Mouse (Mus musculus): ENCODE measurements at regions not wholly inside any gene's neighbourhood (a gene's known extent, or its start where the extent isn't known, plus 50 kb on each side); places are given as distances from the start of the nearest gene placed in this dataset.
A peak's percentile ranks its signal among the peaks of the same experiment; 100 is the strongest.

DNA sequence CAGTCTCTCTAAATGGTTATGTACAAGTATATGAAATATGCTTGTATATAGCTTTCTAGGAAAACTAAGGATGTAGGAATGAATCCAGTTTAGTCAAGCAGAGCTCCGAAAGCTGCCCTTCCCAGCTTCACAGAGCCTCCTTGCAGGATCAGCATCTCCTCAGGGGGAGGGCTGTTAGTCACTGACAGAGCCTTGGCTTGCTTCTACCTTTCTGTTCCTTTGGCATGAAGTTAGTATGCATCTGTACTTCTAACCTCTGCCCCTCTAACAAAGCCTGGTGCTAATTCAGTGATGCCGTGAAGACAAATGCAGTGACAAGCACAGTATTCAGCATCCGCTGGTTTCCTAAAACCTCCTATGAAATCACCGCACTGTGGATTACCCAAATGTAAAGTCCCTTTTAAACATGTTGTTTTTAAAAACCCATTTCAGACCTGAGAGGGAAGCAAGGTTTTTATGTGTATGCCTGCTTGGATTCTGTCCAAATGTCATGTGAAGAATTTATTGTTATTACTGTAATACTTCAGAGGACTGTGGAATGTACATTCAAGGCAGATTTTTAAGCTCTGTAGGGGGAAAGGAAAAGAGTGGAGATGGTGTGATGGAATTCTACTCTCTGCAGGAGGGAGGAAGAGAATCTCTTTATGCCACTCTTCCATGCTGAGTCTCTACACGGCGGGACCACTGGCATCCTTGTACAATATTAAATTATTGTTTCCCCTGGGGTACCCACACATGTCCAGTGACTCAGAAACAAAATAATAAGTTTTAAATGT, 86.1 kb upstream of the Dkk2 start:
- H3K9me3 ChIP-seq = no peaks in the 10 kb centered on the region
- H3K9ac ChIP-seq = no peak overlapping the region
- ATAC-seq (ENCODE audit: insufficient number of reproducible peaks, low FRiP score, low TSS enrichment, low read depth) = no peak
- H3K4me3 ChIP-seq = no peak overlapping the region
- no peaks in the 10 kb centered on the region for H3K27me3 ChIP-seq
- 22% methylated on average over 6 of the region's 6 CpGs for WGBS
- peak overlapping the region; percentile 43; the same call in 1 of the 2 replicates for H3K27ac ChIP-seq
- H3K4me1 ChIP-seq = peaks cover 4% of the 10 kb centered on the region
- no peaks in the 10 kb centered on the region for H3K36me3 ChIP-seq
- H3K4me2 ChIP-seq = no peak overlapping the region

DNA sequence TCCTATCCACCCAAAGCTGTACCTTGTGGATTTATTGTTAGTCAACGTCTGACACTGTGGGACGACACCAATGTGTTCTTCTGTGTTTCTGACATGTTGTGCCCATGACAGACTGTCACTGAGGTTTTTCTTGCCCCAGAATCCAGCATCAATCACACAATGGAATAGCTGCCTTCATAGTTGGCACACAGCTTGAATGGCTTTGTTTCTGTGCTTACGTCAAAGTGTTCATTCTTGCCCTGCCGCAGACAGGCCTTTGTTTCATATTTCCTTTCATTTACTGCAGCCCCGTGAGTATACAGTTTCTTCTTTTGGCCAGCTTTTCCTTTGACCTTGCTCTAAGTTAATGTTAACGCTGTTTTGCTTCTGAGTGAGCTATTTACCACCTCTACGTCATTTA, 78.9 kb upstream of the Dkk2 start:
- Histone ChIP-seq H3K27ac (no peak overlapping the region), H3K4me1 (no peaks in the 10 kb centered on the region), H3K36me3 (no peaks in the 10 kb centered on the region), H3K4me3 (no peak overlapping the region), H3K9me3 (no peaks in the 10 kb centered on the region), H3K27me3 (no peaks in the 10 kb centered on the region), H3K4me2 (no peak overlapping the region), H3K9ac (no peak overlapping the region)
- no peak for ATAC-seq (ENCODE audit: insufficient number of reproducible peaks, low FRiP score, low TSS enrichment, low read depth)
- 60% methylated on average over 7 of the region's 7 CpGs for WGBS

DNA sequence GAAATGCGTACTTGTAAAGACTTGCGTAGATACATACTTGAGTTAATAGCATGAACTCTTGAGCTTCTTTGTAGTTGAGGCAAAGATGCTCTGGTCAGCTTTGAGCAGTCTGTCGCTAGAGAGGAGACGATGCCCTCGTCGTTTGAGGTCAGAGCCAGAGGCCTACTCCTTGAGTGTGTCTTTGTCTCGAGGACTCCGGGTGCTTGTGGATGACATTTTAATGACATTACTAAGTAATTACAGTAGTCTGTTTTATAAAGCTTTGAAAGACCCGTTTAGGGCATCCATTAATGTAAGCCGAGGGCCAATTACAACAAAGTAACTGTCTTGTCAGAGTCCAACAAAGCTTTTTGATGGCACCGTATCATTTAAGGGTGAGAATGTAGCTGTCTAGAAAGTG, 78.2 kb upstream of the Dkk2 start:
- H3K4me2 ChIP-seq = no peak overlapping the region
- 56% methylated on average over 11 of the region's 11 CpGs for WGBS
- H3K4me3 ChIP-seq = no peak overlapping the region
- no peak overlapping the region for H3K27ac ChIP-seq
- no peaks in the 10 kb centered on the region for H3K9me3 ChIP-seq
- H3K27me3 ChIP-seq = no peaks in the 10 kb centered on the region
- no peaks in the 10 kb centered on the region for H3K36me3 ChIP-seq
- H3K9ac ChIP-seq = no peak overlapping the region
- no peak for ATAC-seq (ENCODE audit: insufficient number of reproducible peaks, low FRiP score, low TSS enrichment, low read depth)
- H3K4me1 ChIP-seq = no peaks in the 10 kb centered on the region

DNA sequence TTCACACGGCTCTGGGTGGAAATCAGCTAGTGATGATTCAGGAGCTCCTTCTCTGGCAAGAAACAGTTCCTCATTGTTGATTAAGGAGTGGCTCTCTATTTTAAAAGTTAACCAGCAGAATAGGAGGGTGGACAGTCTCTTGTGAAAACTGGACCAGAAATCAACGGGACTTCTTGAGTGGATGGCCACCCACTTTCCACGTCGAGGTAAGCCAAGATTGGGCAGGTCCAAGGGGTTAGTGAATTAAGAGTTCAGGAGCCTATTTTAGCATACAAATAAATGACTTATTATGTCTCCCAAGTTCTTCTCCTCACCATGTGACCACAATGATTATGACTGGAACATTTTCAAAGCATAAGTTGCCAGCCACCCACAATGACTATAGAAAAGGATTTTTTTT, 77.7 kb upstream of the Dkk2 start:
- Histone ChIP-seq H3K4me3 (no peak overlapping the region), H3K9me3 (no peaks in the 10 kb centered on the region), H3K9ac (no peak overlapping the region), H3K27ac (no peak overlapping the region), H3K4me2 (no peak overlapping the region), H3K36me3 (no peaks in the 10 kb centered on the region), H3K27me3 (no peaks in the 10 kb centered on the region), H3K4me1 (no peaks in the 10 kb centered on the region)
- WGBS = 75% methylated on average over 4 of the region's 4 CpGs
- ATAC-seq (ENCODE audit: insufficient number of reproducible peaks, low FRiP score, low TSS enrichment, low read depth) = no peak

DNA sequence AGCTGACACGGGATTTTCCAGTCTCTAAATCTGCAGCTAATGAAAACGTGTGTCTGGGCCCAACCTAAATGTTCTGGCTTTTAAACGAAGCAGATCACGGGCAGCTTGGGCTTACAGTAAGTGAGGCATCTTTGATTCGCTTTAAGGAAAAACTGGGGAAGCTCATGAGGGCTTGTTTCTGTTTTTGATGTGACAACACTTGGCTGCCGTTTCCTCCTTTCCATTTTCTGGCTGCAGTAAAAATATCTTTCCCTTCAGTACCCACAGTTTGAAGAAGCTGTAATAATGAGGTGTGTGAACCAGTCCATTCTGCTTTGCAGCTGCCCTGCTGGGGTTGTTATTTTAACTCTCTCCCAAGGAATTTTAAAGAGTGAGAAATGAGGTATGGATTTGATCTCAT, 69.9 kb upstream of the Dkk2 start:
- Histone ChIP-seq H3K27ac (no peak overlapping the region), H3K4me3 (no peak overlapping the region), H3K36me3 (no peaks in the 10 kb centered on the region), H3K4me1 (no peaks in the 10 kb centered on the region; the same call in 1 of the 2 replicates), H3K4me2 (no peak overlapping the region), H3K9ac (no peak overlapping the region), H3K27me3 (no peaks in the 10 kb centered on the region), H3K9me3 (no peaks in the 10 kb centered on the region)
- no peak for ATAC-seq (ENCODE audit: insufficient number of reproducible peaks, low FRiP score, low TSS enrichment, low read depth)
- 30% methylated on average over 6 of the region's 6 CpGs for WGBS

DNA sequence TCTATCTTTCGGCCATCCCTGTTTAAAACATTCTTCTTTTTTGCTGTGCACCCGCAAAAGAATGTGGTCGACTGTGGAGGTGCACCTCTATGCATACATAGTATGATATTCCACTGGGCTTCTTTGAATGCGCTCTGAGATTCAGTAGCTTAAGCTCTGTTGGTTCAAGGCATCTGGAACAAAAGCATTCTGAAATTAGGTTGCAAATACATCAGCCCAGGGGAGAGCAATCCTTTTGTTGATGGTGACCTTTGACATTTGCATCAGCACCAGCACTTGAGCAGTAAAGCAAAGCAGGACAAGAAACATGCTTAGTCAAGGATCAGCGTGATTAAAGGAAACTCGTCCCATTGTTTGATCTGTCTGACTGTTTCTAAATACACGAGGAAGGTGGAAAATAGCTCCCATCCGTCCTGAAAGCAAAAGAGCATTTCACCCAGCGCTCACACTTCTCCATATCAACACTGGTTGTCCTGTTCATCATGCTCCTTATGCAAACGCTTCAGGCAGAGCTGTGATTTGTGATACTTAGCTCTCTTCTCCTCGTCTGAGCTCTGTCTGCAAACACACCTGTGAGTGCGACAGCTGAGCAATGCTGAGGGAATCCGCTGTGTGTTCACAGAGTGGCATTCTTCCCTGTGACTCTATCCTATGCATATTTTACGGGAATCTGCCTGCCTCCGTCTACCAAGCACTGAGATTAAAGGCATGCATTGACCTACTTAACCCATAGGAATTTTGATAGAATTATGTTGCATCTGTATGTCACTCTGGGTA, 67.4 kb upstream of the Dkk2 start:
- H3K9me3 ChIP-seq = no peaks in the 10 kb centered on the region
- no peak overlapping the region for H3K9ac ChIP-seq
- no peak overlapping the region for H3K4me2 ChIP-seq
- no peak for ATAC-seq (ENCODE audit: insufficient number of reproducible peaks, low FRiP score, low TSS enrichment, low read depth)
- no peak overlapping the region for H3K4me3 ChIP-seq
- H3K27ac ChIP-seq = no peak overlapping the region
- no peaks in the 10 kb centered on the region for H3K27me3 ChIP-seq
- 50% methylated on average over 15 of the region's 15 CpGs for WGBS
- no peaks in the 10 kb centered on the region for H3K36me3 ChIP-seq
- H3K4me1 ChIP-seq = no peaks in the 10 kb centered on the region; the same call in 1 of the 2 replicates

DNA sequence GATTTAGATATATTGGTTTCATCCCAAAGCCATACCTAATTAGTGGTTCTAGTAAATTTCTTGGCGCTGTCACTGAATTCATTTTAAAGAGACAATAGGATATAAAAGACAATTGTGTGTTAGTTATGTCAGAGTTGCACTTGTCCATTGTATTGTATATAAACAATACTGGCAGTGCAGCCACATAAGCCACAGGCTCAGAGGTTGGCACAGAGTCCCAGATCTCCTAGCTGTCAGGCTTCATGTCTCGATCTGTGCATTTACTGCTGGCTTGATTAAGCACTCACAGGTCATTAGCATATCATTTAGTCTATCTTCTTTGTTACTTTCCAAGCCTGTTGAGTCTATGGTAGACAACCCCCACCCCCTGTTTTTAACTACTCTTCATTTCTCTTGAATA, 66.6 kb upstream of the Dkk2 start:
- H3K4me2 ChIP-seq = no peak overlapping the region
- H3K9ac ChIP-seq = no peak overlapping the region
- no peak overlapping the region for H3K4me3 ChIP-seq
- H3K27me3 ChIP-seq = no peaks in the 10 kb centered on the region
- no peaks in the 10 kb centered on the region for H3K36me3 ChIP-seq
- no peak overlapping the region for H3K27ac ChIP-seq
- peaks cover 4% of the 10 kb centered on the region; the same call in 1 of the 2 replicates for H3K4me1 ChIP-seq
- no peaks in the 10 kb centered on the region for H3K9me3 ChIP-seq
- 82% methylated on average over 2 of the region's 2 CpGs for WGBS
- no peak for ATAC-seq (ENCODE audit: insufficient number of reproducible peaks, low FRiP score, low TSS enrichment, low read depth)

DNA sequence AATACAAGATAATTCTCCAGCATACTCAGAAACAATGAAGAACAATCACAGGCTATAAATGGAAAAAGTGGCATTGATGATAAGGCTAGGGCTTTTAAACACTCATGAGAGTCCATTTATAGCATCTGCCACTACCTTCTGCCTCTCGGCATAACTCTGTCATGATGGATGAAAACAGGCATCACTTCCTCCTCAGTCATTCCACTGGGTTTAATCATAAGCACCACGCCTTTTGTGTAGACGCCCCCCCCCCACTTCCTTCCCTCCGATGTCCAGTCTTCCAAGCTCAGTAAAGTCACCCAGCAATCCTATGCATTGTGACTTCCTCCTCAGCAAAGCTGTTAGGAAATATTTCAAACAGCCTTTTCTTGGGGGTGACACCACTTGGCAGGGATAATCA, 63.1 kb upstream of the Dkk2 start:
- Histone ChIP-seq H3K36me3 (no peaks in the 10 kb centered on the region), H3K27me3 (no peaks in the 10 kb centered on the region), H3K4me1 (0 out of 2 replicates have a peak, but pooled peaks cover 7% of the 10 kb centered on the region), H3K4me2 (no peak overlapping the region), H3K9ac (no peak overlapping the region), H3K27ac (no peak overlapping the region), H3K9me3 (no peaks in the 10 kb centered on the region), H3K4me3 (no peak overlapping the region)
- 58% methylated on average over 4 of the region's 4 CpGs for WGBS
- ATAC-seq (ENCODE audit: insufficient number of reproducible peaks, low FRiP score, low TSS enrichment, low read depth) = no peak

DNA sequence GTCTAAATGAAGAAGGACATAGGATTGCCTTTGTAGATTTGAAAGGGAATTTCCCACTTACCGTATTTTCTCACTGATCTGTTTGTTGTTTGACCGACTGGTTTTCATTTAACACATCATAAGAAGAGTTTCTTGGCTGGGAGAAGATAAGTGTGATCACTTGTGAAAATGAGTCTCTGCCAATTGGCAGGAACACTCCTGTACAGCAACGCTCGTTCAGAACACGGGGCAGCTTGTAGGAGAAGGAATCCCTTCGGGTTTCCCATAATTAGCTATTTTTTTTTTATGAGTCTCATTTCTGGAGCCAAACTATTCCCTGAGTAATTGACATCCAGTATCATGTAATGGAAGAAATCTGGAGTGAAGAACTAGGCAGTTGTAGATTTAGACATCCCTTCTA, 61.8 kb upstream of the Dkk2 start:
- no peaks in the 10 kb centered on the region for H3K27me3 ChIP-seq
- no peak for ATAC-seq (ENCODE audit: insufficient number of reproducible peaks, low FRiP score, low TSS enrichment, low read depth)
- no peak overlapping the region for H3K4me3 ChIP-seq
- H3K4me1 ChIP-seq = 0 out of 2 replicates have a peak, but pooled peaks cover 7% of the 10 kb centered on the region
- no peak overlapping the region for H3K4me2 ChIP-seq
- H3K9ac ChIP-seq = no peak overlapping the region
- H3K36me3 ChIP-seq = no peaks in the 10 kb centered on the region
- H3K27ac ChIP-seq = no peak overlapping the region
- 29% methylated on average over 6 of the region's 6 CpGs for WGBS
- H3K9me3 ChIP-seq = no peaks in the 10 kb centered on the region

DNA sequence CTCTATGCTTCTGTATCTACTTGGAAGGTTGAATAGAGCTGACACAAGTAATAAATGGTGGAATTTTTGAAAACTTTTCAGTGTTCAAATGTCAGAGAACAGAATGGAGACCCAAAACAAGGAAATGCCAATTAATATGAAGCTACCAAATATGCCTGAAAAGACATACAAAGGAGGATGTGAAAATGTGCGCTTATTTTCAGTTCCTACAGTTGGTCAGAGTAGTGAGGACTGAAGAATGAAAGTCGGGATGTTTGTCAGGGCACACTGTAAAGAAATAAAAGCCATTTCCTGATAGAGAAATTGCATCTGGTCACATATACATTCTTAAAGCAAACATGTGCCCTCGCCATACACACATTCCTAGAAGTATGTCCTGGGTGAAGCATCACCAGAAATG, 56.0 kb upstream of the Dkk2 start:
- Histone ChIP-seq H3K4me2 (no peak overlapping the region), H3K4me1 (peaks cover 3% of the 10 kb centered on the region; the same call in 1 of the 2 replicates), H3K27ac (no peak overlapping the region), H3K4me3 (no peak overlapping the region), H3K27me3 (no peaks in the 10 kb centered on the region), H3K9ac (no peak overlapping the region), H3K36me3 (no peaks in the 10 kb centered on the region), H3K9me3 (no peaks in the 10 kb centered on the region)
- WGBS = 90% methylated on average over 3 of the region's 3 CpGs
- ATAC-seq (ENCODE audit: insufficient number of reproducible peaks, low FRiP score, low TSS enrichment, low read depth) = no peak

DNA sequence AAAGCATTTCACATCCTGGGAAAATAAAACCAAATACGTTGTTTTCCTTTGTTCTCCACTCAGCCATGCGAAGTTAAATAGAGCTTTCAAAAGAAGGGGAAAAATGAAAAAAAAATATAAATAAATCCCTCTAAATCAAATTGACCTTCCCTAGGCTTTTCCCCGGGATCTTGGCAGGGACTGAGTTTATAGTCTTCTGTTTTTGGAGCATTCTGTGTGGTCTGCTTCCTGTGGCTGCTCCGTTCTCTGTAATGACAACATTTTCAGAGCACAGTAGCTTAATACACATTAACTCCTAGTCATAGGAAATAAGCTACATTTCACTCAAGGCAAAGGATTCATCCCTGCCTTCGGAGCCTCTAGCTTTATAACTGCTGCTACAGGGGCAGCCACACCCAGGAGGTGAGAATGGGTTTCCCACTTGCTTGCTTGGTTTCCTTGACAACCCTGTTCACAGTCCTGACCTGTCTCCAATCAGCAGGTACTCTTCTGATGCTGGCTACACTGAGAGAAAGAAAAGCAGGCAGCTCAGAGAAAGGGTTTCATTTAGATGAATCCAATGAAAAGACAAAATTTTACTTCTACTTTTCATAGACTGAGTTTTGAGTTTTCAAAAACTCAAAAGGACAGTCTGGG, 51.9 kb upstream of the Dkk2 start:
- no peak overlapping the region for H3K4me3 ChIP-seq
- H3K36me3 ChIP-seq = no peaks in the 10 kb centered on the region
- no peak for ATAC-seq (ENCODE audit: insufficient number of reproducible peaks, low FRiP score, low TSS enrichment, low read depth)
- no peak overlapping the region for H3K27ac ChIP-seq
- H3K9me3 ChIP-seq = no peaks in the 10 kb centered on the region
- H3K4me2 ChIP-seq = no peak overlapping the region
- WGBS = 29% methylated on average over 5 of the region's 5 CpGs
- H3K9ac ChIP-seq = no peak overlapping the region
- H3K4me1 ChIP-seq = peaks cover 3% of the 10 kb centered on the region; the same call in 1 of the 2 replicates
- H3K27me3 ChIP-seq = no peaks in the 10 kb centered on the region

DNA sequence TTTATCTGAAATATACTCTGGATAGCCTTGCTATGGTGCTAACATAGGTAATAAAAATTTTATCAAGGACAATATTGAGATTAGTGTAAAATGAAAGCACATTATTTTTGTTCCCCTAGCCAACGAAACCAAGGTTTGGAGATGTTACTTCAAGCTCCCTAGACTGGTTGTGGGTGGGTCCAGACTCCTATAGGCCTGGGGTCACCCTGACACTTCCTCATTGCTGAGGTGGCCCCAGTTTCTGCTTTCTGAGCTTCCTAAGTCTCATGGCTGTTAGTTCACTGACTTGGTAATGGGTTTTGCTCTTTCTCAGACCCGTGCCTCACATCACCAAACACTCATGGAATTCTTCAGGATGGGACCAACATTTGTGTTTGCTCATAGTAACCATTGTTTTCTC, 49.9 kb upstream of the Dkk2 start:
- Histone ChIP-seq H3K27ac (no peak overlapping the region), H3K4me1 (peaks cover 3% of the 10 kb centered on the region; the same call in 1 of the 2 replicates), H3K9me3 (no peaks in the 10 kb centered on the region), H3K4me2 (no peak overlapping the region), H3K27me3 (no peaks in the 10 kb centered on the region), H3K36me3 (no peaks in the 10 kb centered on the region), H3K4me3 (no peak overlapping the region), H3K9ac (no peak overlapping the region)
- ATAC-seq (ENCODE audit: insufficient number of reproducible peaks, low FRiP score, low TSS enrichment, low read depth) = no peak
- 72% methylated on average over 2 of the region's 2 CpGs for WGBS

All from limb, embryonic 15.5 days (tissue).